Mouse (Mus musculus): ENCODE results near the gene Ercc6.
A peak's percentile ranks its signal among the peaks of the same experiment; 100 is the strongest.

Ercc6 gene

DNA sequence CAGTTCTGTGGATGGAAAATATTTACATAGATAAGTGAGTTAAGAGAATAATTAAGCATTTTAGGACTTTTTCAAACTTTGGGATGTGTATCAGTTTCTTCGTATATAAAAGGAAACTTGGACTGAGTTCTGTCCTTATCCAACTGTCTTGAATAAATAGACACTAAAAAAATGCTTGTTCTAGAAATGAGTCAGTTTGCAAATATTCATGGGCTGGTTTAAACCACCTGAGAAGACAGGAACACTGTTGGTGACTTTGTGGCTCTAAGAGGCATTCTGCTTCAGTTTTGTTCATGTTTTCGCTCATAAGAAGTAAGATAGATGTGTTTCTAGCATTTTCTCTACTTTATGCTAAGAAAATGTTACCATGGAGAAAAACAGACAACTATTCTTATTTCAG, 5.2 kb downstream of the Ercc6 start:
- no peak for DNase-seq (ENCODE audit: low read depth, low spot score)

DNA sequence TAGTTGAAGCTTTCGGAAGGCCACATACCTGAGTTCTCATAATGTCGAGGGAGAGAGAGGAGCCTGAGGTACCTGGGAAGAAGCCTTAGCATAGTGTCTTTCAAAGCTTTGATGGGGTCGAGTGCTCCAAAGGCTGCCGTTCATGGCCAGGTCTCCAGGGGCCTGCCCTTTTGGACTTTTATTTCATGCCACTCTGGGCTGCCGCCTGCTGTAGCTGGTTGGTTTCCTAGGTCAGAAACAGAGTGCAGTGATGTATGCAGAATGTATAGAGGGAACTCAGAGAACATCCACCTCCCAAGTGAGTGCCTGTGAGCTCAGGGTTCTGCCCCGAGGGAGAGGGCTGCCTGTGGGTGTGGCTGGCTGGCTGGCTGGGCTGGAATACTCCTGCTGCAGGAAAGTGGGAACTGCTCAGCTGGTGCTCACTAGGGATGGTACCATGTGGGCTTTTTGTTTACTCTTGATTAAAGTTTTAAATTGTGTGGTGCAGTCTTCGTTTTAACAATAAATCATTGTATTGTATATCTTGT, 7.1 kb downstream of the Ercc6 start:
- DNase-seq (ENCODE audit: low read depth, low spot score), result no peak

DNA sequence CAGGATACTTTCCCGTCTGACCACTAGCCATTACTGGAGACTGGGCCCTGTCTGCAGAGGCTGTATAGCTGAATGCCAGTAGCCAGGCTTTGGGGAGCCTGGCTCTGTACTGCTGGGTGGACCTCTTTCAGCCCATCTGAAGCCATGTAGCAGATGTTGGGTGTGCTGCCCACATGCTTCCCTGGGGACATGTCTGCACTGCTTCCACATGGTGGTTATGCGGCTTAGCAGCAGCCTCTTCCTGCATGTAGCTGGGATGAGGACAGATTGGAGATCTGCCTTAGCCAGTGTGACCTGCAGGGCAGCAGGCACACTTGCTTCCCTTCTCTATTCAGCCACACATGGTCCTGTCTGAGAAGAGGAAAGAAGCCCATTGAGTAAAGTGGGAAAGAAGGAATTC, 9.0 kb downstream of the Ercc6 start:
- DNase-seq (ENCODE audit: low read depth, low spot score), result no peak

- no peak for DNase-seq (ENCODE audit: low read depth, low spot score)
Measured at GRCm38 (mm10) chr14:32524071-32524470, 10.8 kb downstream of the Ercc6 start.

DNA sequence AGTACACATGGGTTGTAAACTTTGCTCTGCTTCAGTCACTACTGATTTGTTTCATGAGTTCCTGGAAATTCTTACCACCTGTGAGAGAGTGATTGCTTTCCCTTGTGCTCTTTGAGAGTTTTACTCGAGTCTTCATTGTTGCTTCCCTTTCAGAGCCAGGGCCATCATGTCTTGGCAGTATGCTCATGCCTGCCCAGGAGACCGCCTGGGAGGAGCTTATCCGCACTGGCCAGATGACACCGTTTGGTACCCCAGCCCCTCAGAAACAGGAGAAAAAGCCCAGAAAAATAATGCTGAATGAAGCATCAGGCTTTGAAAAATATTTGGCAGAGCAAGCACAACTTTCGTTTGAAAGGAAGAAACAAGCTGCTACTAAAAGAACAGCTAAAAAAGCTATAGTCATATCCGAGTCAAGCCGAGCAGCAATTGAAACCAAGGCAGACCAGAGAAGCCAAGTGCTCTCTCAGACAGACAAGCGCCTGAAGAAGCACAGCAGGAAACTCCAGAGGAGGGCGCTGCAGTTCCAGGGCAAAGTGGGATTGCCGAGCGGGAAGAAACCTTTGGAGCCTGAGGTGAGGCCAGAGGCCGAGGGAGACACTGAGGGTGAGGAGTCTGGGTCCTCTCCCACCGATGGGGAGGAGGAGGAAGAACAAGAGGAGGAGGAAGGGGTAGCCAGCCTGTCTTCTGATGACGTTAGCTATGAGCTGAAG, 12.8 kb downstream of the Ercc6 start:
- DNase-seq (ENCODE audit: low read depth, low spot score), result no peak

- DNase-seq (ENCODE audit: low read depth, low spot score), result peak; percentile 40
Measured at GRCm38 (mm10) chr14:32527211-32527610, 13.9 kb downstream of the Ercc6 start.

- peak; percentile 61 for DNase-seq (ENCODE audit: low read depth, low spot score)
Measured at GRCm38 (mm10) chr14:32529036-32529435, 15.7 kb downstream of the Ercc6 start.

GRCm38 (mm10) chr14:32530896-32531295, 17.6 kb downstream of the Ercc6 start:
- DNase-seq (ENCODE audit: low read depth, low spot score), result peak; percentile 44

DNA sequence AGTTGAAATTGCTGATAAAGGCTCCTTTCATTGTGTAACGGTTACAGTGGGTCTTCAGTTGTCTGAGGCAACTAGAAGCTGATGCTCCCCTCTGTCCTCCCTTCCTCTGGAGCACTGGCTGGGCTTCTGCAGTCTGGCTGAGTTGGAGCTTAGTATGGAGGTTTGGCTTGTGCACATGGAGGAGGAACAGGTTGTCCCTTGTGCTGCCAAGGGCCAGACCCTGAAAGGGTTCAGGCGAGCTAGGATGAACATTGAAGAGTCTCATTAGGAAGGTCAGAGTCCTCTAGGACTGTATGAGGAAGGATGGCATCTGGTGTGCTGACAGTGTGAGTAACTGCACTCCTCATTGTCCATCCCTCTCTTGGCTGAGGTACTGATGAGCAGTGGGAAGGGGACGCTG, 18.1 kb downstream of the Ercc6 start:
- no peak for DNase-seq (ENCODE audit: low read depth, low spot score)

- DNase-seq (ENCODE audit: low read depth, low spot score), result peak; percentile 32
Measured at GRCm38 (mm10) chr14:32532381-32533147, 19.2 kb downstream of the Ercc6 start.

- DNase-seq (ENCODE audit: low read depth, low spot score), result no peak
Measured at GRCm38 (mm10) chr14:32533148-32533520, 19.8 kb downstream of the Ercc6 start.

- DNase-seq (ENCODE audit: low read depth, low spot score), result no peak
Measured at GRCm38 (mm10) chr14:32533656-32534055, 20.3 kb downstream of the Ercc6 start.

- DNase-seq (ENCODE audit: low read depth, low spot score), result no peak
Measured at GRCm38 (mm10) chr14:32534137-32534536, 20.8 kb downstream of the Ercc6 start.

DNA sequence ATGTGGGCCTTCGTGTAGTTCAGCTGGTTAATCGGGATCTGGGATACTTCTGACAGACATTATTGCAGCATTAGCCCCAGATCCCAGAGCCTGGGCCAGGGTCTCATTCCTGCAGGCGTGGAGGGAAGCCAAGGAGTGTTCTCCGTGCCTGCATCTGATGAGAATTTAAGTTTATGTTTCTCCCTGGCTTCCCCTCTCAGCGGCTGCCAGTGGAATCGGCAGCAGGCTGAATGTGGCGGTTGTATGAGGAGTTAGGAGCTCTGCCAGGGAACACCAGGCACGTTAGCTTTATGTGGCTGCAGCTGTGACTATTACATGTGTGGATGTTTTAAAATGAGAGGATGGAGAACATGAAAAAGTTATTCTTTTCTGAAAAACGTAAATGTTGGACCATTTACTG, 23.4 kb downstream of the Ercc6 start:
- DNase-seq (ENCODE audit: low read depth, low spot score), result no peak

GRCm38 (mm10) chr14:32538115-32538514, 24.8 kb downstream of the Ercc6 start:
- DNase-seq (ENCODE audit: low read depth, low spot score), result no peak

- no peak for DNase-seq (ENCODE audit: low read depth, low spot score)
Measured at GRCm38 (mm10) chr14:32543075-32543474, 29.8 kb downstream of the Ercc6 start.

- DNase-seq (ENCODE audit: low read depth, low spot score), result no peak
Measured at GRCm38 (mm10) chr14:32546676-32547075, 33.4 kb downstream of the Ercc6 start.

DNA sequence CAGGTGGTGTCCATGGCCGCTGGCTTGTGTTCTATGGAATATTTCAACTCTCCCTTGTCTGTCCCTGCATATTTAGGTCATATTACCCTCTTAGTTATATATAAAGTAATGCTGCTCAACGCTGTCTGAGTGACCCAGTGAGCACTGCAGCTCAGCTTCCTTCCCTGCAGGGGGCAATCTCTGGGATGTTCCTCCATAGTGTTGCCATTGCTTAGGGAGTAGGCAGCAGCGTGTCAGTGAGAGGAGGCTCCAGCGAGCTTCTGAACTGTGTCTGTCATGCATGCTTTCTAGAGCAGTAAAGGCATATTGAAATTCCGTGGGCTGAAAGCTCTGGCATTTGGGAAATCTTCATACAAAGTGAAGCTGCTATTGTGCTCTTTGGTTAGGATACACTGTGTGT, 38.5 kb downstream of the Ercc6 start:
- DNase-seq (ENCODE audit: low read depth, low spot score), result no peak

GRCm38 (mm10) chr14:32553198-32553903, 40.0 kb downstream of the Ercc6 start:
- DNase-seq (ENCODE audit: low read depth, low spot score), result no peak

DNA sequence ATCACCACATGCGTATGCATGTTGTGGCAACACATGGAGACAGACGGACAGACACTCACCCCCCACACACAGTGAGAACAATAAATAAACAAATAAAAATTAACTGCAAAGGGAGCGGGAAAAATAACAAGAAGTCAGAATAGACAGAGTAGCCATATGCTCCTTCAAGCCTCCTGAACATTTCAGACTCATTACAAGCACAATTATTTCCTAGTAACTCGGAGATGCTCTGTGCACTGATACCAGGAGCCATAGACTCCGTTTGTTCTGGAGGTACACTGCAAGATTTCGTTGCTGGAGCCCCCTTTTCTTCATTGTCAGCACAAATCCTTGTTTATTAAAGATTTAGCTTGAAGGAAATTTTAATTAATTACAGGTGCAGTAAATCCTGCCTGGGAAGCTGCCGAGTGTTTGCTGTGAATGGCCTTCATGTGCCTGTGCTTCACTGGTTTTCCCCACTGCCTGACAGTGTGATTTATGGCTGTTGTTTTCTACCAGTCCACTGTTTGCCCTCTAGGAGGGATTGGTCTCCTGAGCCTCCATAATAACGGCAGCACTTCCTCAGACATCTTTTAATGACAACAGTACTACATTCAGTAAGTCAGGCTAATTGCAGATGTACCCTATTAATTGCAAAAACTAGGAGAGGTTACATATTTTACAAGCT, 41.7 kb downstream of the Ercc6 start:
- no peak for DNase-seq (ENCODE audit: low read depth, low spot score)

DNA sequence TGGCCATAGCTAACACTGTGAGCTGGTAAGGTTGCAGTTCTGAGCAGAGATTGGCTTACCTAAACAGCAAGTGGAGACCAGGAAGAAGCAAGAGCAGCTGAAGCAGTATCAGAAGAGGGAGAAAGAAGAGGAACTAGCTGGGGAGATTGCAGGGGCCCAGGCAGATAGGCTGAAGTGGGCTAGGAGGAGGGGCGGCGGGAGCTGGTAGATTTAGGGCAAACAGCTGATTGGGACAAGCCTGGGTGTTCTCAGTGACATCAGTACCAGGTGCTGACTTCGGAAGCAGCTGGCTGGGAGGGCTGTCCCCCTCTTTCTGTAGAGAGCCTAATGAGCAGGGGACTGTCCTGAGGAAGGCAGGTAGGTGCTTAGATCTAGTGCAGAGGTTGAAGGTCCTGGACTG, 48.1 kb downstream of the Ercc6 start:
- no peak for DNase-seq (ENCODE audit: low read depth, low spot score)

- DNase-seq (ENCODE audit: low read depth, low spot score), result no peak
Measured at GRCm38 (mm10) chr14:32563661-32564060, 50.3 kb downstream of the Ercc6 start.

Data from telencephalon, adult 2 months (tissue).